Mouse (Mus musculus) C2C12 (cell line): ENCODE results near the gene Kbtbd3. TPM values are rescaled to one million over a fixed set of nuclear protein-coding genes. Genes with fewer than 3 reads are reported as not detected.

Experiments used
- H3K27me3 ChIP-seq: one replicate; pipeline ENCODE4 v1.6.1; 2011; ENCODE audit not compliant: control insufficient read depth, insufficient read depth, insufficient read length
- H3K36me3 ChIP-seq: one replicate; pipeline ENCODE4 v1.6.1; 2011; ENCODE audit not compliant: control insufficient read depth, insufficient read depth
- H3K4me3 ChIP-seq: one replicate; pipeline ENCODE4 v1.5.1; 2011; ENCODE audit warnings: mild to moderate bottlenecking, control low read depth; ENCODE audit not compliant: poor library complexity, insufficient read depth, severe bottlenecking
- H3K79me2 ChIP-seq: one replicate; pipeline ENCODE4 v1.6.1; 2011; ENCODE audit not compliant: control insufficient read depth, insufficient read depth
- H3K79me3 ChIP-seq: one replicate; pipeline ENCODE4 v1.6.1; 2011; ENCODE audit warnings: low read depth, control low read depth
- H3ac ChIP-seq: one replicate; pipeline ENCODE3; 2011; ENCODE audit warnings: low read depth; ENCODE audit not compliant: control insufficient read depth, insufficient read length
- CEBPB ChIP-seq: IDR thresholded peaks from one replicate; pipeline ENCODE4 v1.6.1; 2011; ENCODE audit warnings: low read depth, mild to moderate bottlenecking, control low read depth, moderate library complexity
- CTCF ChIP-seq: IDR thresholded peaks from one replicate; pipeline ENCODE4 v1.5.1; 2011; ENCODE audit not compliant: control insufficient read depth, insufficient read depth, insufficient read length
- FOSL1 ChIP-seq: IDR thresholded peaks from one replicate; pipeline ENCODE4 v1.8.0; 2011; ENCODE audit warnings: mild to moderate bottlenecking, low read length; ENCODE audit not compliant: poor library complexity, insufficient read depth, severe bottlenecking
- MAX ChIP-seq: IDR thresholded peaks from one replicate; pipeline ENCODE4 v1.6.1; 2011; ENCODE audit warnings: mild to moderate bottlenecking, control low read depth
- MYOD1 ChIP-seq: IDR thresholded peaks from one replicate; pipeline ENCODE4 v1.6.1; 2011; ENCODE audit warnings: low read depth; ENCODE audit not compliant: control insufficient read depth, insufficient read length
- MYOG ChIP-seq: IDR thresholded peaks from one replicate; pipeline ENCODE4 v1.6.1; 2011; ENCODE audit not compliant: control insufficient read depth, insufficient read length; ENCODE audit errors: extremely low read depth
- USF1 ChIP-seq: IDR thresholded peaks from one replicate; pipeline ENCODE4 v1.6.1; 2011; ENCODE audit warnings: low read depth, mild to moderate bottlenecking, control low read depth, moderate library complexity
- microRNA-seq: library from miRNA; unstranded; fragments of <30 nt; microRNA quantifications from one replicate; pipeline ENCODE4, GENCODE M21; 2019; ENCODE audit warnings: borderline microRNAs expressed
- polyA plus RNA-seq: library from polyadenylated mRNA; unstranded; fragments of >200 nt; fragmentation: generic; extraction: Trizol; gene quantifications from one replicate; pipeline ENCODE4 v1.2.1, GENCODE M21; 2012; ENCODE audit warnings: missing spikeins

Gene Kbtbd3
- polyA plus RNA-seq, 1 experiment: 0.76 TPM

DNA sequence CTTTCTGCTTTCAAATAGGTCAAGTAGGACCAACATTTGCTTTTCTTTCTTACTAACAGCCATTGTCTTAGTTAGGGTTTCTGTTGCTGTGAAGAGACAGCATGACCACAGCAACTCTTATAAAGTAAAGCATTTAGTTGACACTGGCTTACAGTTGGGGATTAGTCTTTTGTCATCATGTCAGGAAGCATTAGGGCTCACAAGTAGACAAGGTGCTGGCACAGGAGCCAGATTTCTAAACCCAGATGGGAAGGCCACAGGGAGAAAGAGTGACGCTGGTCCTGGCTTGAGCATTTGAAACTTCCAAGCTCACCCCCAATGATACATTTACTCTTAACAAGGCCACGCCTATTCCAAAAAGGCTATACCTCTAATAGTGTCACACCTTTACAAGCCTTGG lies 6.1 kb downstream of the Kbtbd3 start:
- Histone ChIP-seq H3ac (no peak overlapping the region), H3K36me3 (no peaks in the 10 kb centered on the region), H3K79me3 (no peaks in the 10 kb centered on the region), H3K79me2 (peaks cover 4% of the 10 kb centered on the region), H3K27me3 (no peaks in the 10 kb centered on the region), H3K4me3 (no peak overlapping the region)
- TF ChIP-seq CTCF (no peak), MYOD1 (no peak), MYOG (no peak)

DNA sequence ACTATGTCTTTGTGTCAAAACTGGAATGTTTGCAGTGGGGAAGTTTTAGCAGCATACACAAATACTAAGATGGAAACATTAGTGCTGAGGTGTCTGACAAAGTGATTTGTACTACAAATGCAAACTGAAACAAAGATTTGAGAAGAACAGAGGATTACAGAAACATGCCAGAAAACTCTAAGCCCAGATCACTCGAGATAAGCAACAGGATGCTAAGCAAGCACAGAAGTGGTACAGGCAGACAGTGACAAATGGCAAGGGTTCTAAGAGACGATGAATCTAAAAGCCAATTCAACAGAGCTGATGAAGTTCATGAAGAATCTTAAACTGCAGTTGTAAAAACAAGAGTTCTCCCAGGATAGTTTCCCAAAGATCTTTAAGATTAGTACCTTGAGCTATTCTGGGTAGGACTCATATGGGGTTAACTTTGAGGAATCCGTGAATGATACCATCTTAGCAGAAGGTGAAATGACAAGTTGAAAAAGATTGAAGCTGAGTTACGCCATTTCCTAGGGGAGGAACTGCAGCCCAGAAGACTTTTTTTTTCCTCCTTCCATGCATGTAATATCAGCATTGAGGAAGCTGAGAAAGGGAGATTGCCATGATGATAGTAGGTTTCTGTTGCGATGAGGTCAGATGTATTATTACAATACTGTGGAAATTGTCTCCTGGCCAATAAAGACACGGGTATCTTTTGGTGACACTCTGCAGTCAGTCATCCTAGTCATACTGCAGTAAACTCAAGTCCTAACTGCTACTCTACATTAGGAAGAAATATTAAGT lies 9.5 kb downstream of the Kbtbd3 start:
- no peaks in the 10 kb centered on the region for H3K79me3 ChIP-seq
- no peaks in the 10 kb centered on the region for H3K36me3 ChIP-seq
- no peak overlapping the region for H3K4me3 ChIP-seq
- H3ac ChIP-seq: no peak overlapping the region
- TF ChIP-seq CTCF: no peak
- TF ChIP-seq USF1: no peak
- no peak for TF ChIP-seq CEBPB
- no peak for TF ChIP-seq MYOD1
- no peak for TF ChIP-seq FOSL1
- no peak for TF ChIP-seq MAX
- TF ChIP-seq MYOG: no peak
- no peaks in the 10 kb centered on the region for H3K79me2 ChIP-seq
- no peaks in the 10 kb centered on the region for H3K27me3 ChIP-seq

DNA sequence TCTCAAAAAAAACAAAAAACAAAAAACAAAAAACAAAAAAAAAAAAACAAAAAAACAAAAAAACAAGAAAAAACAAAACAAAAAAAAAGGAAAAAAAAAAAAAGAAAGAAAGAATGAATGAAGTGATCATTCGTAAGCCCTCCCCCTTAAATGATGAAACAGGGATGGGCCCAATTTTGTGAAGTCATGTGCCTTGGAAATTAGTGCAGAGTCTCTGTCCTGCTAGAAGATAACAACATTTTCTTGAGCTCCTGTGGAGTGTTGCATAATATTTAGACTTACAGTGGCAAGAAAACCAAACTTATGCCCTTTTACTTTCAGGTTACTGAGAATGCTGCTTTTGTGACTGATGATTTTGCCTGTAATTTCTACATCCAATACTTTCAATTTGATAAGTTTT lies 43.5 kb downstream of the Kbtbd3 start:
- Histone ChIP-seq H3K4me3 (no peak overlapping the region), H3K27me3 (no peaks in the 10 kb centered on the region), H3K36me3 (no peaks in the 10 kb centered on the region), H3K79me2 (no peaks in the 10 kb centered on the region), H3ac (no peak overlapping the region), H3K79me3 (no peaks in the 10 kb centered on the region)
- TF ChIP-seq USF1: no peak
- TF ChIP-seq CEBPB: no peak
- no peak for TF ChIP-seq MAX
- TF ChIP-seq FOSL1: no peak
- TF ChIP-seq CTCF: no peak
- no peak for TF ChIP-seq MYOG
- no peak for TF ChIP-seq MYOD1

DNA sequence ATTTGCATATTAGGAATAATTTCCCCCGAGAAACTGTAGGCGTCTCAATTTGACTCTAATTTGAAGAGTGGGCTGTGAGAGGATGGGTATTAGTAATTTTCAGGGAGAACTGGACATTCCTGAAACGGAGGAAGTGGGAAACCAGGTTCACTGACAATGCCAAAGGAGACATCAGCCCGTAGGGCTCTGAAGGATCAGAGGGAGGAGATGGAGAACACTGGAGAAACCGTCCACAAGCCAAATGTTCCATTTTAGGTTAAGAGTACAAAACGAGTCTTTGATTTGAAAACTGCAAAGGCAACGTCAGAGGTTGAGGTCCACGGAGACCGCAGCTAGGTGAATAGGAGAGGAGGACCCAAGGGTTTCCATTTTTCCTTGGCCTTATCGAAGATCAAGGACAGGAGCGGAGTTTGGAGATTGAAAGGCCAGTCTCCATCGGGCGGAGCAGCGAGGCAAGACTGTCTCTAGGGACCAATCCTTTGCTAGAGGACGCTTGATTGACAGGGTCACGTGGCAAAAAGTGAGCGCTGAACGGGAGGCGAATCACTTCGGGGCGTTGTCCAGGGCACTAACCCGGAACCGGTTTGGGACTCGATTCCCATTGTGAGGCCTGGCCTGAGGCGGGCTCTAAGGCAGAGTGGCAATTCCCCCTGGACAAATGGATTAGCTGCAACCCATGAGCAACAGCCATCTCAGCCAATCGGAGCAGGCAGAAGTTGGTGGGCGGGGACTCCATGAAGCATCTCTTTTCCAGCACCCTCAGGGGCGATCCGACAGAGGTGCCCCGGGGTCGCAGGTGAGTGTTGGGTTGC lies 66.4 kb downstream of the Kbtbd3 start, which contains the start of gene Msantd4:
TSS of gene Msantd4 (plus strand) at position 735 of the 812 bp plus-strand sequence.
- Histone ChIP-seq H3K79me2 (peaks cover 46% of the 10 kb centered on the region), H3K27me3 (no peaks in the 10 kb centered on the region), H3K36me3 (peaks cover 6% of the 10 kb centered on the region), H3K4me3 (peak within 1 kb of the TSS; percentile 74), H3K79me3 (peaks cover 27% of the 10 kb centered on the region), H3ac (peak within 1 kb of the TSS; percentile 69)
- no peak for TF ChIP-seq CEBPB
- TF ChIP-seq USF1: peak; percentile 100

DNA sequence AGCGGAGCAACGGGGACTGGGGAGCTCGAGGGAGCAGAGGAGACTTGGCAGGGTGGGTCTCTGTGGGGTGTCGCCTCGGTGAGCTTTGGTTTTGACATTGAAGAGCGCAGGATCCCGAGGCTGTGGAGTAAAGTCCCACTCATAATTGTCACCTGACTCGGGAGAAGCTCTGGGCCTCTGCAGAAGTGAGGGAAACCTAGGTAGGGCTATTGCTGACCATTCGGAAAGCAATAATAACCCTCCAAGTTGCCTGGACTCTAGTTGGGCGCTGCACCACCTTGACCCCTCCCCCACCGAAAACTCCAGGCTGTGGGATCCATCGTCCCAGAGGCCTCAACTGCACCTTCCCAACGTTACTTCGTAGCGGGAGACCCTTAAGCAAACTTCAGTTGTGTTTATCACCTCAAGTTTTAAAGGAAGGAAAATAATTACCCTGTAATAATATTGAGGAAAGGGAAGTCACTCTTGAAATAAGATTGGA lies 67.0 kb downstream of the Kbtbd3 start:
- Histone ChIP-seq H3K4me3 (peak overlapping the region; percentile 74), H3K27me3 (no peaks in the 10 kb centered on the region), H3K79me3 (peaks cover 34% of the 10 kb centered on the region), H3ac (peak overlapping the region; percentile 69), H3K79me2 (peaks cover 52% of the 10 kb centered on the region), H3K36me3 (peaks cover 11% of the 10 kb centered on the region)
- TF ChIP-seq CEBPB (no peak), CTCF (no peak), MYOD1 (no peak), MAX (no peak), FOSL1 (no peak), MYOG (no peak), USF1 (no peak)

Small RNAs within 50 kb of the gene (microRNA-seq; reads per million reads assigned to microRNA genes)
- not detected for gene Gm22195
- gene Gm23992: not detected

Other genes with a start within 250 kb of the Kbtbd3 start
- gene Aasdhppt, start 362 bp upstream of the Kbtbd3 start, polyA plus RNA-seq: 7.9 TPM
- 12.5 TPM for gene Msantd4, start 66.7 kb downstream of the Kbtbd3 start, polyA plus RNA-seq